Mouse (Mus musculus) liver, adult (tissue): ENCODE measurements at regions not wholly inside any gene's neighbourhood (a gene's known extent, or its start where the extent isn't known, plus 50 kb on each side); places are given as distances from the start of the nearest gene placed in this dataset.

Experiments used
- GATA4 ChIP-seq: IDR thresholded peaks from 2 replicates; pipeline ENCODE4 v1.6.1; 2014; ENCODE audit warnings: mild to moderate bottlenecking, low read length; ENCODE audit not compliant: insufficient replicate concordance

GRCm38 (mm10) chr10:95773425-95773980, 69.2 kb downstream of the Gm33543 start:
- TF ChIP-seq GATA4: peak; percentile 84; the same call in 1 of the 2 replicates

DNA sequence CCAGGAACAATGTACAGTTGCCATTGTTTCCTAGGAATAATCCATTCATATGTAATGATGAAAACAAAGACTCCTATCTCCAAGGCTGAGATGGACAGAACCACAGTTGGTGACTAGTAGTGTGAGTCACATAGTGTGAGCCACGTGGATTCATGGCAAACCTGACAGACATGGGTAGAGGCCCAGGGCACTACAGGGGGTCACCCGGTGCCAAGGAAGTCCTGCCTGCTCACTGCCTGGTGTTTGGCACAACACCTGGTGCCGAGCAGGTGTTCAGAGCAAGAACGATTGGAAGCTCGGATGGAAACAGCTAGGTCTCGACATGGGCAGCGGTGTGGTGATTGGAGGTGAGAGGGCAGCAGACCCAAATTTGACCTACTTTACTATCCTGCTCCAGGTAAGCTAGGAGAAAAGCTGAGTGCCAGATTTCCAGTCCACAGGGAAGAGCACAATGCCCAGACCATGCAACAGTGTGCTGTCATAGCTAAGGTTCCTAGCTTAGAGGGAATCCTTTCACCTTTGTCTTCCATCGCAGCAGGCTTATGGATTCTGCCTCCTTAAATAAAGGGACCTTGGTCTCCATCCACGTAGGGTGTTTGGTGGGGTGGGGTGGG, 69.8 kb downstream of the Gm33543 start:
- no peak for TF ChIP-seq GATA4

GRCm38 (mm10) chr10:95768974-95769373, 73.8 kb downstream of the Gm33543 start:
- TF ChIP-seq GATA4: no peak

GRCm38 (mm10) chr10:95767526-95768161, 75.1 kb downstream of the Gm33543 start:
- TF ChIP-seq GATA4: no peak

DNA sequence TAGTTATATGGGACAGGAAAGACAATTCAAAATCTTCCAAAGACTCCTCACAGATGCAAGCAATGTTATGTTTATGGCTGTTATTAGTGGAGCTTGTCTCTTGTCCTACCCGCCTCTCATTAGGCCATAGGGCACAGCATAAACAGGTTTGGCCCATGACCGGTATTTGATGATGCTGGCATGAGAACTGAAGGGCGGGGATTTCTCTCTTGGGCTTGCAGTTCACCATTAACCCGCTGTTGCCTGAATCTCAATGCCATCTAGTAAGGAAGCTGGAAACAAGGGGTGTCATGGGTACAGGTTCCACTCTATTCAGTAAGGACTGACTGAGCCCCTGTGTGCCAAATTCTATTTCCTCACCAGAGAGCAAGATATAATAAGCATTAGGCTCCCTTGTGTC, 78.6 kb downstream of the Gm33543 start:
- no peak for TF ChIP-seq GATA4

GRCm38 (mm10) chr10:95762632-95763031, 80.1 kb downstream of the Gm33543 start:
- TF ChIP-seq GATA4: no peak

DNA sequence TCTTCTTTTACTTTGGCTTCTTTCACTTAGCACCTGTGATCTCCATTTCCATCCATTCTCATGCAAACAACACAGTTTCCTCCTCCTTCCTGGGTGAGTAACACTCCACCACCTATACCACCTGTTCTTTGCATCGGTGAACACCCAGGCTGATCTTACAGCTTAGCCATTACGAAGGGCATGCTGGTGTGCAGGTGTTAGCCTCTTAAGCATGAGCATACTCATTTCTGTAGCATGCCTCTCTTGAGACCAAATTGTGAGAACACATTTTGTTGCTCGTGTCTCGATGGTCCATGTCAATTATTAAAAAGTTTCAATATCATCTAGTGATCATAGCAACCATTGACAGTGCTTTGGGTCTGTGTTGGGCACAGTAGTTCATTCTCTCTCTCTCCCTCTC, 80.8 kb downstream of the Gm33543 start:
- no peak for TF ChIP-seq GATA4

GRCm38 (mm10) chr10:95760121-95760870, 82.4 kb downstream of the Gm33543 start:
- TF ChIP-seq GATA4: peak; percentile 84; the same call in 1 of the 2 replicates

GRCm38 (mm10) chr10:95758181-95758580, 84.5 kb downstream of the Gm33543 start:
- peak; percentile 62; the same call in 1 of the 2 replicates for TF ChIP-seq GATA4

DNA sequence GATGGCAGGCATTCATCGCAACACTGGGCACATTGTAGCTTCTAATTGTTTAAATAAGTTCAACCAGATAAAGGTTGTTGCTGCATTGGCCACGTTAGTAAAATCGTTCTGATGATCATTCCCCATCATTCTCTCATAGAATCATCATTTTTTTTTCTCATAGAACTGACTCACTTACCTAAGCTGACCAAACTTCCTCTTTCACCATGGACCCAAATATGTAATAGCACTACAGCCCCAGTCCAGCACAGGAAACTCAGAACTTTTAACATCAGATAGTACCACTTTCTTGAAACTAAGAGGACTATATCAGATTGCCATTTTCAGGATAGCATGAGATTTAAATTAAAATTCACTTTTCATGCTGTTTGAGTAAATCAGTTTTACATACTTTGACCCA, 82.2 kb upstream of the Anapc15-ps start:
- TF ChIP-seq GATA4: no peak

DNA sequence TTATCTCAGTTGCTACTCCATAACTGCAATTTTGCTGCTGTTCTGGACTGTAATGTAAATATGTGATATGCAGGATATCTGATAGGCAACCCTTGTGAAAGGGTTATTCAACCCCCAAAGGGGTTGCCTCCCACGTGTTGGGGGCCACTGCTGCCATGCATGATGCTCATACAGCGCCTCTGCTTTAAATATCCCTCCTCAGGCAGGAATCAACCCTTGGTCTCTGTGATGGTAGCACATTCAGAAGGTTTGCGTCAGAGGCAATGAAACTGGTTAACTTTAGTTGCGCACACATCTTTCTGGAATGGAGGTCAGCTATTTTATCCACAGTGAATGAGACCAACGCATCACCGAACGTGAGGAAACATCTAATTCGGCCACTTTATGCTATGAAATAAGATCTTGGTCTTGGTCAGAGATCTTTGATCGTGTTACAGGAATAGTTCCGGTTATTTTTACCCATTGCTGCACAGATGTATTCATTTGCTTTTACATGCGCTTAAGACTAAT, 80.2 kb upstream of the Anapc15-ps start:
- TF ChIP-seq GATA4: no peak

GRCm38 (mm10) chr10:95748360-95748759, 75.1 kb upstream of the Anapc15-ps start:
- TF ChIP-seq GATA4: no peak

DNA sequence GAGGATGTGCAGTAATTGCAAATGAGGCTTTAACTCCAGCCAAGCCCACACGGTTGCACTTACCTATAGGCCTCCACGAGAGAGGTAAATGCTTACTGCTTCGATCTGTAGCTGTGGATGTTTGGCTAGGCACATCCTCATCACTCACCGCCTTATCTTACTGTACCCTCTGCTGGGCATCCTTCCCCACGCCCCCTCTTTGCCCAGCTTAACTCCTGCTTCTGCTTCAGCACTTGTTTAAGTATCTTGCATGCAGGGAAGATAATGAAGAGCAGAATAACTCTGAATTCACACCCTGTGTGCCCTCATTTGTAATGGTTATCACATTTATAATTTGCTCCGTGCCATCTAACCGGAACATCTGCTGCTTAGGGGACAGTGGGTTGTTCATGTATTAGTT, 74.7 kb upstream of the Anapc15-ps start:
- TF ChIP-seq GATA4: no peak

DNA sequence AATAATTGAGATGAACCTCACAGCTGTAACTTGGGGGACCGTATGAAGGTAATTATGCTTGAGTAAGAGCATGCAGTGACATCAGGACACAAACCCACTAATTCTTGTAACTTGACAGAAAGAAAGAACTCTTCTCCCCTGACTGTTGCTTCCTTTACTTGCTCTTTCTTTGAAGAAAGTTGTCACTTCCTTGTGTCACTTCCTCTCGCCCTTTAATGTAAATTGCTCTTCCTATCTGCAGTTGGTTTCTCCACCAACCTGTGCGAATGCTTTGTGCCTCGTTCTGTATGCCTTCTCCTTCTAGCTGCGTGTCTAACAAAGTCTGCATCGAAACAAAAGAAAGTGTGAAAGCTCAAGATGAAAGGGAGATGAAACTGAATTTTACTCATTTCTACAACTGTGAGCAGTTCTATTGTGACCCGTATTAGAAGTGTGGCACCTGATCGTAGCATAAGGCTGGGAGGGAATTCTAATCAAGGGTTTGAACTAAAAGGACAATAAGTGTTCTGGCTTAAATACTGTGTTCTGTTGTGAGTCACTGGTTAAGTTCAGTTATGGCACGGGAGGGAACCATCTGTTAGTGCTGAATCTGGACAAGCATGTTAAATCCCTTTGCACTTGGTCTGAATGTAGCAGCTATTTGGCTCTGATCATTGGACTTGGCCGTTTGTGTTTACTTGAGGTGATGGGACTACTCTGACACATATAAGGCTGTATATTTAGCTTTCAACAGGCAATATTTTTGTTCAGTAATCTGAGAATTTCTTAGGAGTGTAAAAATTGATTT, 72.8 kb upstream of the Anapc15-ps start:
- TF ChIP-seq GATA4: no peak

DNA sequence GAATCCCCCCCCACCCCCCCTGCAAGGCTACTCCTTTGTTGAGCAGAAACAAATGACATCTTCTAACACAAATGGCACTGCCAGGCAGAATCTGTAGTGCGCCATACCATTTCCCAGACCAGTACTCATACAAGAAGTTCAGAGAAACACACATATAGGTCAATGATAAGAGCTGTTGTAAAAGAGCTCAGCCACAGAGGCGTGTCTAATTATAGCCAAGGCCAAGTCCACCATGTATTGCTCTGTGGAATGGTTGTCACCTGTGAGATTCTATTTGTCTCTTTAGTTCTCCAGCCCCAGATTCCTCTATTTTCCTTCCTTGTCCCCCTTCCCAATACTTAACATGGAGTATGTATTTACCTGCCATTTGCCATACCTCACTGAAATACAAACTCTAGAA, 72.0 kb upstream of the Anapc15-ps start:
- TF ChIP-seq GATA4: no peak
